Mouse (Mus musculus) lung, adult 2 months (tissue): ENCODE measurements around the gene Bcap29.

Source experiments
- CTCF ChIP-seq: fragments of 200-500 bp; IDR thresholded peaks from 2 replicates; pipeline ENCODE4 v1.5.1; 2011; ENCODE audit warnings: mild to moderate bottlenecking, low read length, control low read depth; ENCODE audit not compliant: insufficient read depth
- POLR2A ChIP-seq: fragments of 200-500 bp; IDR thresholded peaks from 2 replicates; pipeline ENCODE4 v1.6.1; 2011; ENCODE audit warnings: low read depth, mild to moderate bottlenecking, control low read depth, low read length, borderline replicate concordance; ENCODE audit errors: extremely low read depth

GRCm38 (mm10) chr12:31608138-31608537 lies 26.3 kb downstream of the Bcap29 start:
- TF ChIP-seq CTCF = no peak
- no peak for TF ChIP-seq POLR2A
